Mouse (Mus musculus): ENCODE measurements at regions not wholly inside any gene's neighbourhood (a gene's known extent, or its start where the extent isn't known, plus 50 kb on each side); places are given as distances from the start of the nearest gene placed in this dataset.

DNA sequence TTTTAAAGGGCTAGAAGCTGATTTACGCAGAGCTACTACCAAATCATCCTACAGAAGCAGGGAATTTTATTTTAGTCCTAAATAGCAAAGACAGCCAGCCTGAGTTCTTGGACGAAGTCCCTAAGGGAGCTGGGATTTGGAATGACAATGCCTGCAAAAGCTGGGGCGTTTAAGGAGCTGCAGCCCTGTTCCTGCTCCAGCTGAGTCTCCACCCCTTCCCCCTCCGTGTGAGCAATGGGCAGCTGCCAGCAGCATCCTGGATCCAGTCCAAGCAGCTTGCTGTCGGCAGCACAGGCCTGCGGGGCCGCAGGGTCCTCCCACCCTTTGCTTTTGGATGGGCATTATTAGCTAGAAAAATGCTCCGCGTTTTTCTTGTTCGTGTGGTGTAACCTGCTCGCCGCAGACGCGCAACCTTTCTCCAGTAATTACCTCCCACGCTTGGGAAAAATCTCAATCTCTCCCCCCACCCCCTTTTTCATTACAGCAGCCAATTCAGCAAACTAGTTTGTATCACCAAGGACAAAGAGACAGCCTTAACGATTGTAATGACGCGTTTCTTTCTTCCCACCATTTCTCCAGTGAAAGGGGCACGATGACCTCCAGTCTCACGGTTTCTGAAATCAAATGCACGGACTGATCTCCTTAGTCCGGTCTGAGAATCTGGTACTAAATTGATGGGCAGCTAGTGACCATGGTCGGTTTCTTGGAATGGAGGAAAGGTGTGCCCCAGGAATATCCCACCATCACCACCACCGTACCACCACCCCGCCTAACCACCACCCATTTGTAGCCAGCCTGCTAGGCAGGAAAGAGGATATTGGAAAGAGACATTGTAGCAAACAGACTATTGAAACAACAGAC lies 78.5 kb upstream of the Med14 start:
- WGBS: 30% methylated on average over 25 of the region's 25 CpGs
- Histone ChIP-seq H3K4me3 (ENCODE audit: control insufficient read depth, insufficient read depth, low read length) (no peak overlapping the region), H3K36me3 (ENCODE audit: control insufficient read depth, insufficient read depth, low read length) (no peaks in the 10 kb centered on the region), H3K27me3 (ENCODE audit: control insufficient read depth, insufficient read depth, low read length) (no peaks in the 10 kb centered on the region), H3K27ac (ENCODE audit: control insufficient read depth, insufficient read depth, low read length) (no peak overlapping the region), H3K4me1 (replicated peaks; ENCODE audit: control insufficient read depth, insufficient read depth, low read length) (peaks cover 8% of the 10 kb centered on the region)
- peak; percentile 5 for DNase-seq
- TF ChIP-seq POLR2A (IDR thresholded peaks at IDR 0.05; ENCODE audit: control insufficient read depth, extremely low read depth, insufficient read depth, low read length, poor library complexity) (no peak), CTCF (IDR thresholded peaks at IDR 0.05; ENCODE audit: borderline replicate concordance, control insufficient read depth, extremely low read depth, insufficient read depth, low read length, poor library complexity) (no peak)

DNA sequence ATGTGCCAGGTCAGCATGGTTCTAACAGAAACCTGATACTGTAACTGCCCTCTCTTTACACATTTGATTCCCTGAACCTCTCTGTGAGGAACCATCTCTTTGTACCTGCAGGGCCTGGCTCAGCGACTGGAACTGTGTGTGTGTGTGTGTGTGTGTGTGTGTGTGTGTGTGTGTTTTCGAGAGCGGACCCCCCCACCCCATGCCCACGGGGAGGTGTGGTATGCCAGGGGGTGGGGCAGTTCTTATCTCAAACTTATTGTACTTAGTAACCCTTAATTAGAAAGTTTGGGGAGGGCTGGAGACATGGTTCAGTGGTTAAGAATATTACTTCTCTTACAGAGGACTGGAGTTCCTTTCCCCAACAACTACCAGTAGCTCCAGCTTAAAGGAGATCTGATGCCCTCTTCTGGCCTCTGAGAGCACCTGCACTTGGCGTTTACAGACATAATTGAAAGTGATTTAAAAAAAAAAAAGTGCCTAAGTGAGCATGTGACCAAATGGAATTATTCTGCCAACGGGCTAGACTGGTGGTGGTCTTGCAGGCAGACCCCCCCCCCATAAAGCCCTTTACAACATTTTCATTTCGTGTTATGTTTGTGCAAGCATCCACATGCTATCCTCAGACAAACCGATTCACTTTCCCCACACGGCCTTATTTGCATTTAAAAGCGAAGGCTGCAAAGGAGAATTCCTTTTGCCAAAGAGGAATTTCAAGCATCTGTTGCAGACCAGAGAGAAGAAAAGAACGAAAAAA lies 77.7 kb upstream of the Med14 start:
- TF ChIP-seq POLR2A (IDR thresholded peaks at IDR 0.05; ENCODE audit: control insufficient read depth, extremely low read depth, insufficient read depth, low read length, poor library complexity) (no peak), CTCF (IDR thresholded peaks at IDR 0.05; ENCODE audit: borderline replicate concordance, control insufficient read depth, extremely low read depth, insufficient read depth, low read length, poor library complexity) (no peak)
- H3K27ac ChIP-seq (ENCODE audit: control insufficient read depth, insufficient read depth, low read length): no peak overlapping the region
- no peaks in the 10 kb centered on the region for H3K27me3 ChIP-seq (ENCODE audit: control insufficient read depth, insufficient read depth, low read length)
- H3K4me3 ChIP-seq (ENCODE audit: control insufficient read depth, insufficient read depth, low read length): no peak overlapping the region
- H3K36me3 ChIP-seq (ENCODE audit: control insufficient read depth, insufficient read depth, low read length): no peaks in the 10 kb centered on the region
- peaks cover 5% of the 10 kb centered on the region for H3K4me1 ChIP-seq (replicated peaks; ENCODE audit: control insufficient read depth, insufficient read depth, low read length)
- DNase-seq: peak; percentile 11
- 24% methylated on average over 11 of the region's 11 CpGs for WGBS

DNA sequence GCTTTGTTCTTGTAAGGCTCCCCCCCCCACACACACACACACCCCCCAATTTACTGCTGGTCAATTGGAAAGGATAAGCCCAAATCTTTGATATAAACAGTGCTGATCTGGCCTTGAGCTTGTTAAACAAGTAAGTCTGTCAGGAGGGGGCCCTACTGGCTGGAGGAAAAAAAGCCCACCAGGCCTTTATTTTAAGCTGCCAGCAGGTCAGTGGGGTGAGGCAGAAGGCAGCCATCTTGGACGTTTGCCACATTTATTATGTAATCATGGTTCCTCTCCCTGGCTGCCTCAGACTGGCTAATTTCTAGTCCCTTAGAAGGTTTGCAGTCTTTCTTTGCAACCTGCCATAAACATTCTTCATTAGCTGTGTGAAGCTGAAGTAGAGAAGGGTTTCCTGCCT lies 75.9 kb upstream of the Med14 start:
- no peak for DNase-seq
- WGBS: 57% methylated on average over 1 of the region's 1 CpGs

GRCm38 (mm10) chrX:12834681-12835080 lies 72.8 kb upstream of the Med14 start:
- no peak for DNase-seq
- TF ChIP-seq CTCF (IDR thresholded peaks at IDR 0.05; ENCODE audit: borderline replicate concordance, control insufficient read depth, extremely low read depth, insufficient read depth, low read length, poor library complexity): no peak
- Histone ChIP-seq H3K36me3 (ENCODE audit: control insufficient read depth, insufficient read depth, low read length) (no peaks in the 10 kb centered on the region), H3K27me3 (ENCODE audit: control insufficient read depth, insufficient read depth, low read length) (no peaks in the 10 kb centered on the region), H3K4me3 (ENCODE audit: control insufficient read depth, insufficient read depth, low read length) (no peak overlapping the region), H3K4me1 (replicated peaks; ENCODE audit: control insufficient read depth, insufficient read depth, low read length) (no peaks in the 10 kb centered on the region), H3K27ac (ENCODE audit: control insufficient read depth, insufficient read depth, low read length) (no peak overlapping the region)
- WGBS: 91% methylated on average over 4 of the region's 4 CpGs

More for the DNA sequence above, 75.9 kb upstream of the Med14 start:
- no peak overlapping the region for H3K4me3 ChIP-seq (ENCODE audit: control insufficient read depth, insufficient read depth, low read length)
- H3K27me3 ChIP-seq (ENCODE audit: control insufficient read depth, insufficient read depth, low read length): no peaks in the 10 kb centered on the region
- H3K27ac ChIP-seq (ENCODE audit: control insufficient read depth, insufficient read depth, low read length): no peak overlapping the region
- TF ChIP-seq CTCF (IDR thresholded peaks at IDR 0.05; ENCODE audit: borderline replicate concordance, control insufficient read depth, extremely low read depth, insufficient read depth, low read length, poor library complexity): no peak
- no peaks in the 10 kb centered on the region for H3K36me3 ChIP-seq (ENCODE audit: control insufficient read depth, insufficient read depth, low read length)
- H3K4me1 ChIP-seq (replicated peaks; ENCODE audit: control insufficient read depth, insufficient read depth, low read length): peaks cover 4% of the 10 kb centered on the region

- no peak overlapping the region for H3K27ac ChIP-seq (ENCODE audit: control insufficient read depth, insufficient read depth, low read length)
Observed at GRCm38 (mm10) chrX:12832709-12833108, 70.8 kb upstream of the Med14 start.

GRCm38 (mm10) chrX:12829165-12829564 lies 67.3 kb upstream of the Med14 start:
- 86% methylated on average over 3 of the region's 3 CpGs for WGBS
- H3K4me1 ChIP-seq (replicated peaks; ENCODE audit: control insufficient read depth, insufficient read depth, low read length): no peaks in the 10 kb centered on the region
- H3K27me3 ChIP-seq (ENCODE audit: control insufficient read depth, insufficient read depth, low read length): no peaks in the 10 kb centered on the region
- no peak for DNase-seq
- H3K36me3 ChIP-seq (ENCODE audit: control insufficient read depth, insufficient read depth, low read length): no peaks in the 10 kb centered on the region
- no peak overlapping the region for H3K27ac ChIP-seq (ENCODE audit: control insufficient read depth, insufficient read depth, low read length)
- TF ChIP-seq CTCF (IDR thresholded peaks at IDR 0.05; ENCODE audit: borderline replicate concordance, control insufficient read depth, extremely low read depth, insufficient read depth, low read length, poor library complexity) (no peak), POLR2A (IDR thresholded peaks at IDR 0.05; ENCODE audit: control insufficient read depth, extremely low read depth, insufficient read depth, low read length, poor library complexity) (no peak)
- H3K4me3 ChIP-seq (ENCODE audit: control insufficient read depth, insufficient read depth, low read length): no peak overlapping the region

More at GRCm38 (mm10) chrX:12832709-12833108, 70.8 kb upstream of the Med14 start:
- no peak for TF ChIP-seq POLR2A (IDR thresholded peaks at IDR 0.05; ENCODE audit: control insufficient read depth, extremely low read depth, insufficient read depth, low read length, poor library complexity)
- TF ChIP-seq CTCF (IDR thresholded peaks at IDR 0.05; ENCODE audit: borderline replicate concordance, control insufficient read depth, extremely low read depth, insufficient read depth, low read length, poor library complexity): no peak
- no peak overlapping the region for H3K4me3 ChIP-seq (ENCODE audit: control insufficient read depth, insufficient read depth, low read length)
- WGBS: 72% methylated on average over 2 of the region's 2 CpGs
- H3K27me3 ChIP-seq (ENCODE audit: control insufficient read depth, insufficient read depth, low read length): no peaks in the 10 kb centered on the region
- H3K36me3 ChIP-seq (ENCODE audit: control insufficient read depth, insufficient read depth, low read length): no peaks in the 10 kb centered on the region
- no peak for DNase-seq
- no peaks in the 10 kb centered on the region for H3K4me1 ChIP-seq (replicated peaks; ENCODE audit: control insufficient read depth, insufficient read depth, low read length)

Data from thymus, adult 2 months (tissue).